Mouse (Mus musculus): ENCODE results near the gene Armc8.
A peak's percentile ranks its signal among the peaks of the same experiment; 100 is the strongest.

GRCm38 (mm10) chr9:99575677-99576480, 7.2 kb upstream of the Armc8 start, which contains the start of gene Dbr1:
- TF ChIP-seq POLR2A (IDR thresholded peaks at IDR 0.05; ENCODE audit: insufficient read depth, low read depth, low read length): peak; percentile 66
- no peak for TF ChIP-seq CTCF (IDR thresholded peaks at IDR 0.05; ENCODE audit: insufficient read depth, low read depth, low read length)
